Mouse (Mus musculus) CD4-positive, CD25-positive, alpha-beta regulatory T cell, adult 2 months (primary cell): ENCODE results near the gene Pi4ka.
"Not testable (repeated sequence)": the region's sequence is repeated elsewhere in the genome, so short reads cannot be mapped to it uniquely, and the experiment has no call there.

Source experiments
- DNase-seq: peaks from one replicate; pipeline ENCODE4 v3.0.0-alpha.2; 2012; ENCODE audit warnings: low read depth, low spot score

Pi4ka gene

GRCm38 (mm10) chr16:17233702-17234498 lies 172.2 kb downstream of the Pi4ka start:
- DNase-seq = peak; percentile 49

GRCm38 (mm10) chr16:17232794-17233701 lies 173.1 kb downstream of the Pi4ka start, which contains the start of gene Hic2:
Gene Hic2, plus strand, starts transcription at chr16:17233572.
- DNase-seq = peak; percentile 93

GRCm38 (mm10) chr16:17231523-17231922 lies 174.6 kb downstream of the Pi4ka start:
- not testable (repeated sequence) for DNase-seq
